ENCODE assay signal across 24 mouse cellular contexts in the genomic region with DNA sequence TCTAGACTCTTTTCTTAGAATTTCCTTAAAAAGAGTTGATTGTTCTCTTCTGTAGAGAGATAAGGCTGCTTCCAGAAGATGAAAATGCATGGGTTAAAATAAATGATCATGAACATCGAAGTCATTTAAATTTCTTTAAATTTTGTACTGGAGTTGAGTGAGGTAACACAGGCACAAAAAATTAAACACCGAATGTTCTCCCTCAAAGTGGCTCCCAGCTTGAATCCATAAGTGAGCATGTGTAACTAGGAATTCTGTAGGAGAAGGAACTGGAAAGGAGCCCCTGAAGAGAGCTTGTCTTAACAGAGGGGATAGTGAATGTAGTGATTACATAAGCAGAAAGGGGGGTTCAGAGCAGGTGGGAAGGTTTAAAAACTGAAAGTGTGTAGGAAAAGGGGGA.
"Had no signal": no experiment of that assay in that cellular context is flagged by ENCODE, and none has a peak within 500 bp of the region (broad histone marks: within the 10 kb centered on the region; RNA-seq: fewer than 3 reads in every experiment).

No protein-coding gene starts in this region.

- H3K4me1 ChIP-seq: heart, embryonic 15.5 days; hindbrain, embryonic 13.5 days; hindbrain, embryonic 15.5 days; kidney, embryonic 15.5 days; limb, embryonic 13.5 days; limb, embryonic 15.5 days; liver, embryonic 12.5 days had no signal

- H3K4me3 ChIP-seq: gastrocnemius, adult 2 months; heart, embryonic 13.5 days; heart, embryonic 15.5 days; hindbrain, embryonic 13.5 days; hindbrain, embryonic 15.5 days; kidney, embryonic 15.5 days; limb, embryonic 13.5 days; limb, embryonic 15.5 days; liver, embryonic 12.5 days had no signal

- H3K27ac ChIP-seq: gastrocnemius, adult 2 months; heart, embryonic 13.5 days; heart, embryonic 15.5 days; hindbrain, embryonic 13.5 days; hindbrain, embryonic 15.5 days; hindbrain, postnatal 0 days; kidney, embryonic 15.5 days; kidney, postnatal 0 days; limb, embryonic 13.5 days; limb, embryonic 15.5 days; liver, embryonic 12.5 days; liver, embryonic 14.5 days had no signal

- DNase-seq: gastrocnemius, adult 2 months; gastrocnemius, postnatal 10 days; gastrocnemius, postnatal 25 days; heart, adult 18-20 months; heart, postnatal 14 days; heart, postnatal 36 days; kidney, adult 11 months; kidney, adult 2 months; kidney, adult 9 months; kidney, postnatal 14 days; kidney, postnatal 36 days; left cerebral cortex, postnatal 4 days had no signal

- H3K27me3 ChIP-seq: heart, embryonic 13.5 days; heart, embryonic 15.5 days; hindbrain, embryonic 13.5 days; hindbrain, embryonic 15.5 days; kidney, embryonic 15.5 days; limb, embryonic 13.5 days; limb, embryonic 15.5 days; liver, embryonic 12.5 days had no signal

- H3K36me3 ChIP-seq: heart, embryonic 13.5 days; heart, embryonic 15.5 days; hindbrain, embryonic 13.5 days; hindbrain, embryonic 15.5 days; kidney, embryonic 15.5 days; limb, embryonic 13.5 days; limb, embryonic 15.5 days; liver, embryonic 12.5 days had no signal

- ATAC-seq: hindbrain, postnatal 0 days; intestine, embryonic 16.5 days; liver, embryonic 12.5 days had no signal

- H3K9ac ChIP-seq: heart, embryonic 13.5 days; heart, embryonic 15.5 days; hindbrain, embryonic 13.5 days; hindbrain, embryonic 15.5 days; kidney, embryonic 15.5 days; limb, embryonic 13.5 days; limb, embryonic 15.5 days; liver, embryonic 12.5 days; liver, embryonic 14.5 days had no signal
